In genomic region chr3:137564282-137564681, GRCm38 (mm10) we compare ENCODE assay signal across 28 mouse cellular contexts. TPM values are rescaled to one million over a fixed set of nuclear protein-coding genes. Genes with fewer than 3 reads are reported as not detected.
A peak's percentile ranks its signal among the peaks of the same experiment; 100 is the strongest.
DNase-seq lines count a peak whose midpoint lies in the region; ATAC-seq and TF ChIP-seq lines count a peak whose summit lies in the region.
"Had no signal": no experiment of that assay in that cellular context is flagged by ENCODE, and none has a peak within 500 bp of the region (broad histone marks: within the 10 kb centered on the region; RNA-seq: fewer than 3 reads in every experiment).

No protein-coding gene starts in this region.

- no peak overlapping the region for H3K4me2 ChIP-seq in forebrain, postnatal 0 days (ENCODE audit: low read depth)
- no peak overlapping the region for H3K4me2 ChIP-seq in forebrain, embryonic 15.5 days (replicated peaks)
- no peak overlapping the region for H3K4me2 ChIP-seq in intestine, embryonic 15.5 days (replicated peaks)
- H3K4me2 ChIP-seq: embryonic facial prominence, embryonic 12.5 days; heart, embryonic 11.5 days; hindbrain, embryonic 12.5 days; liver, embryonic 11.5 days; midbrain, embryonic 13.5 days; neural tube, embryonic 13.5 days had no signal

- no peaks in the 10 kb centered on the region for H3K27me3 ChIP-seq in forebrain, postnatal 0 days (ENCODE audit: insufficient read depth, low read length)
- H3K27me3 ChIP-seq in forebrain, embryonic 15.5 days = no peaks in the 10 kb centered on the region
- H3K27me3 ChIP-seq in intestine, embryonic 15.5 days (replicated peaks) = no peaks in the 10 kb centered on the region
- H3K27me3 ChIP-seq: embryonic facial prominence, embryonic 12.5 days; hindbrain, embryonic 12.5 days; neural tube, embryonic 13.5 days had no signal

- no peak overlapping the region for H3K9ac ChIP-seq in forebrain, postnatal 0 days
- H3K9ac ChIP-seq in forebrain, embryonic 15.5 days (replicated peaks) = no peak overlapping the region
- no peak overlapping the region for H3K9ac ChIP-seq in intestine, embryonic 15.5 days
- H3K9ac ChIP-seq: embryonic facial prominence, embryonic 12.5 days; hindbrain, embryonic 12.5 days; midbrain, embryonic 13.5 days; neural tube, embryonic 13.5 days had no signal

- H3K9me3 ChIP-seq in forebrain, postnatal 0 days (ENCODE audit: low read length) = no peaks in the 10 kb centered on the region
- H3K9me3 ChIP-seq in forebrain, embryonic 15.5 days = no peaks in the 10 kb centered on the region
- no peaks in the 10 kb centered on the region for H3K9me3 ChIP-seq in intestine, embryonic 15.5 days
- H3K9me3 ChIP-seq: embryonic facial prominence, embryonic 12.5 days; G1E; hindbrain, embryonic 12.5 days; midbrain, embryonic 13.5 days; neural tube, embryonic 13.5 days had no signal

- H3K27ac ChIP-seq in forebrain, postnatal 0 days (ENCODE audit: low read depth, low read length) = no peak overlapping the region
- no peak overlapping the region for H3K27ac ChIP-seq in forebrain, embryonic 15.5 days (replicated peaks)
- peak overlapping the region; percentile 34; the same call in 1 of the 2 replicates for H3K27ac ChIP-seq in layer of hippocampus, adult 2 months
- no peak overlapping the region for H3K27ac ChIP-seq in intestine, embryonic 15.5 days
- H3K27ac ChIP-seq: embryonic facial prominence, embryonic 12.5 days; hindbrain, embryonic 12.5 days; midbrain, embryonic 13.5 days; neural tube, embryonic 13.5 days had no signal

- no peak overlapping the region for H3K4me3 ChIP-seq in forebrain, postnatal 0 days (ENCODE audit: low read depth, low read length)
- H3K4me3 ChIP-seq in forebrain, embryonic 15.5 days = no peak overlapping the region
- H3K4me3 ChIP-seq in layer of hippocampus, adult 2 months = no peak overlapping the region
- no peak overlapping the region for H3K4me3 ChIP-seq in intestine, embryonic 15.5 days (replicated peaks)
- H3K4me3 ChIP-seq: embryonic facial prominence, embryonic 12.5 days; hindbrain, embryonic 12.5 days; midbrain, embryonic 13.5 days; neural tube, embryonic 13.5 days had no signal

- no peaks in the 10 kb centered on the region for H3K36me3 ChIP-seq in forebrain, postnatal 0 days (ENCODE audit: insufficient read depth)
- H3K36me3 ChIP-seq in forebrain, embryonic 15.5 days = no peaks in the 10 kb centered on the region
- H3K36me3 ChIP-seq in intestine, embryonic 15.5 days = no peaks in the 10 kb centered on the region
- H3K36me3 ChIP-seq: embryonic facial prominence, embryonic 12.5 days; G1E; hindbrain, embryonic 12.5 days; midbrain, embryonic 13.5 days; neural tube, embryonic 13.5 days had no signal

- TF ChIP-seq CTCF in forebrain, postnatal 0 days (IDR thresholded peaks at IDR 0.05; ENCODE audit: low read depth) = no peak
- no peak for TF ChIP-seq CTCF in layer of hippocampus, adult 2 months (conservative IDR thresholded peaks at IDR 0.05)

- 54% methylated on average over 5 of the region's 5 CpGs for WGBS in forebrain, postnatal 0 days
- WGBS in forebrain, embryonic 15.5 days = 74% methylated on average over 5 of the region's 5 CpGs
- 60% methylated on average over 5 of the region's 5 CpGs for WGBS in intestine, embryonic 15.5 days

- peak; percentile 19 for DNase-seq in forebrain, postnatal 0 days
- DNase-seq in layer of hippocampus, adult 2 months (ENCODE audit: low spot score in 2 of 2) = no peak
- DNase-seq in layer of hippocampus, adult 8-10 months (ENCODE audit: low spot score in 2 of 2) = no peak
- peak; percentile 19 for DNase-seq in right cerebral cortex, postnatal 25 days
- DNase-seq in right cerebral cortex, adult 18-20 months = no peak
- DNase-seq: adrenal gland, postnatal 10 days; cerebellum, adult 18-20 months; cerebellum, postnatal 25 days; heart, postnatal 14 days; kidney, adult 2 months; kidney, postnatal 25 days; lung, adult 18-20 months; lung, postnatal 14 days; right cerebral cortex, postnatal 4 days; thymus, postnatal 14 days had no signal

- peak; percentile 32 for ATAC-seq in forebrain, postnatal 0 days
- ATAC-seq in forebrain, embryonic 15.5 days (replicated peaks) = no peak
- no peak for ATAC-seq in intestine, embryonic 15.5 days
- ATAC-seq: activated CD4-positive, CD25-positive, alpha-beta regulatory T cell, adult 4 months; CD4-positive, CD25-positive, alpha-beta regulatory T cell, adult 4 months; forebrain, embryonic 14.5 days; midbrain, embryonic 13.5 days had no signal

- no peaks in the 10 kb centered on the region for H3K4me1 ChIP-seq in forebrain, postnatal 0 days (ENCODE audit: insufficient read depth)
- peaks cover 20% of the 10 kb centered on the region for H3K4me1 ChIP-seq in forebrain, embryonic 15.5 days
- no peaks in the 10 kb centered on the region for H3K4me1 ChIP-seq in intestine, embryonic 15.5 days (replicated peaks)
- H3K4me1 ChIP-seq: hindbrain, embryonic 12.5 days had no signal

RNA-seq across cellular contexts. Expression of gene Ddit4l, which starts 57.1 kb away (rescaled TPM):
- total RNA-seq in forebrain, postnatal 0 days (2014; rRNA removed) = 1.8 and 4.6 TPM in 2 replicates
- 5.5 and 5.6 TPM in 2 replicates for polyA plus RNA-seq in forebrain, postnatal 0 days (2015; fragmentation: Nextera tagmentation; extraction: Ambion mirVana)
- 8.2 and 9.1 TPM in 2 replicates for polyA plus RNA-seq in forebrain, embryonic 15.5 days (2015; fragmentation: Nextera tagmentation; extraction: Ambion mirVana)
- total RNA-seq in layer of hippocampus, adult 2 months (2021) = 1 to 10 TPM; 8.7 to 8.9 TPM
- total RNA-seq in layer of hippocampus, adult 8-10 months (2022) = 10 to 100 TPM; 11.2 to 14.3 (median 11.6) TPM
- polyA plus RNA-seq in intestine, embryonic 15.5 days (2015; fragmentation: Nextera tagmentation; extraction: Ambion mirVana) = 1.9 and 3.8 TPM in 2 replicates
- total RNA-seq: megakaryocyte, adult 5-6 weeks had no signal
- polyA plus RNA-seq: CD4-positive, CD25-positive, alpha-beta regulatory T cell, adult 4 months; G1E had no signal

Comparison
In these comparisons a context has a peak if more than half of its experiments do, and no peak if none do; other contexts are left out.
1. DNase-seq: peak in forebrain, postnatal 0 days (single experiment) and right cerebral cortex, postnatal 25 days (single experiment); none in layer of hippocampus, adult 2 months (0 of 2), layer of hippocampus, adult 8-10 months (0 of 2) and right cerebral cortex, adult 18-20 months (single experiment).